Mouse (Mus musculus) cerebellum, postnatal 36 days (tissue): ENCODE measurements around the gene Atp11a.
A peak's percentile ranks its signal among the peaks of the same experiment; 100 is the strongest.

Experiments
- DNase-seq, 2 experiments: peaks; one replicate each; pipeline ENCODE4 v3.0.0; 2021 to 2022; ENCODE audit warnings: mixed read lengths in 2 of 2

Atp11a gene

DNA sequence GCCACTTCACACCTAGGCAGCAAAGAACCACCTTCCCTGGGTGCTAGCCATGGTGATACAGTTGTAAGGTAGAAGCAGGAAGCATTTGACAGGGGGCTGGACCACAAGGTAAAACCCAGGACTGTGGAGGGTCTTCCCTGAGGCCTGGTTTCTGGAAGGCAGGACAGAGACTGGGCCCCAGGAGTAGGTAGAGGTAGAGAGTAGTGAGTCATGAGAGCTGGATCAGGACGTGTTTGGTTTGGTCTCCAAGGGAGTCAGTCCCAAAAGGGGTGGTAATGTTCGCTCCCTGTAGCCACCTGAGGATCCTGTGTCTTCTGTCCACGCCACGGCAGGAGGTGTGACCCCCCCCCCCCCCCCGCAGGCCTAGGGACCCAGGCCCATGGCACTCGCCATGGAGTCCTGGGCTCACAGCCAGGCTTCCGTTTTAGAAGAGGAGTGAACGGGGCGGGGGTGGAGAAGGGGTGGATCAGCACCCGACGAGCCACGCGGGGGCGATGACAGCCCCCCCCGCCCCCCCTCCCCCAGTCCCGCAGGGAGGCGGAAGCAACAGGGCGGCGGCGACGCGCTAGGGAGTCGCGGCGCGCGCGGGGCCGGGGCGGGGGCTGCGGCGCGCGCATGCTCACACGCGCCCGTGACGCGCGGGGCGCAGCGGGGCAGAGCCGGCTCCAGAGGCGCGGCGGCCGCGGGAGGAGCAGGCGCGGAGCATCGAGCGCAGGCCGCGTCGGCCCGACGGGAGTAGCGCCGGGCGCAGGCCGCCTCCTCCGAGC lies at the start of gene Atp11a:
Gene Atp11a (plus strand): TSS at position 624 of the 767 bp plus-strand sequence.
- DNase-seq, result peak; percentile 58 to 78

GRCm38 (mm10) chr8:12711623-12712022 lies 45.2 kb upstream of the Atp11a start:
- DNase-seq, result no peak

- no peak for DNase-seq
Observed at GRCm38 (mm10) chr8:12715861-12716585, 40.8 kb upstream of the Atp11a start.

- DNase-seq, result no peak
Observed at GRCm38 (mm10) chr8:12719091-12719490, 37.7 kb upstream of the Atp11a start.

GRCm38 (mm10) chr8:12728644-12729043 lies 28.2 kb upstream of the Atp11a start:
- DNase-seq, result no peak

DNA sequence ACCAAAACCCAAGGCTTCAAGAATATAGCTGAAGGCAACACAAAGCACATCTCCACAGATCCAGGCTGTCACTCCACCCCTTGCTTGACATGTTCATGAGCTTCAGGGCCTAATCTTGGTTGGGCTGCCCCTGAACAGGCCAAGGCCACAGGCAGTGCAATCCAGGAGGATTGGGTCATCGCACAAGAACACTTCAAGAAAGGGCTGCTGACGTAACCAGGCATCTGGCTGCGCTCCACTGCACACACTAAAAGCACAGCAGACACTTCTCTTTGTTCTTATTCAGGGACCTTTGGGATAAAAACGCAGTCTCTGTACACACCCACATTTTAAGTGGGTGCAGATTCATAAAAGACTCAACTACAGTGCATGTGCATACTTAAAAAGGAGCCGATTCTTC lies 26.0 kb upstream of the Atp11a start:
- no peak for DNase-seq

GRCm38 (mm10) chr8:12732431-12732830 lies 24.4 kb upstream of the Atp11a start:
- no peak for DNase-seq

- DNase-seq, result no peak
Observed at GRCm38 (mm10) chr8:12739113-12739512, 17.7 kb upstream of the Atp11a start.

DNA sequence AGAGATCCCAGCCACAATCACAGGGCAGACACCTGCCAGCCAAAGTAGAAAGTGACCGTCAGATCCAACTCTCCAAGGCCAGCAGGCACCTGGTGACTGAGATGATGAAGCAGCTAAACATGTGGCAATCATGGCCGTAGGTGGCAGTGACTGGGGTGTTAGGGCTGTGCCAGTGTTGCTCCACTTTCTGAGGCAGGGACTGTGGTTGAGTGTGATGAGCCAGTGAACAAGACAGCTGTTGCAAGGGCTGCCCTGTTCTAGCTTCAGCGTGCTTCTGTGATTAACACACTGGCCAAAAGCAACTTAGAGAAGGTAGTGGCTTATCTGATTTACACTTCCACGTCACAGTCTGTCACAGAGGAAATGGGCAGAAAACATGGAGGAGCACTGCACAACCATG lies 13.4 kb upstream of the Atp11a start:
- no peak for DNase-seq

DNA sequence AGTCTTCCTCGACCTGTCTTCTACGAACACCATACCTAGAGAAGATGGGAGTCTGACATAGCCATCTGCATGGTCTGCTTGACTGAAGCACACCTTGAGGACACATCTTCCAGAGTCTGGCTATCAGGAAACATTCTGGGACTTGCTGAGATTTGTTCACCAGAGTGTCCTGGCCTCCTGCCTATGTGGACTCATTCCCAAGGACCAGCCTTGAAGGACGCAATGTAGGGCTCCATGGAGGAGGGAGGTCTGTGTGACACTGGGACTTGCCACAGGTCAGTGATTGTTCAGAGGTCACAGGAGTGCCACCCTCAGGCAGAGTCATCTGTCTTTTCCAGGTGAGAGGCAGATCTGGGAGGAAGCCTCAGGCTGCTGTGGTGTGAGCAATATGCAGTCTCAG lies 8.6 kb upstream of the Atp11a start:
- DNase-seq, result no peak

DNA sequence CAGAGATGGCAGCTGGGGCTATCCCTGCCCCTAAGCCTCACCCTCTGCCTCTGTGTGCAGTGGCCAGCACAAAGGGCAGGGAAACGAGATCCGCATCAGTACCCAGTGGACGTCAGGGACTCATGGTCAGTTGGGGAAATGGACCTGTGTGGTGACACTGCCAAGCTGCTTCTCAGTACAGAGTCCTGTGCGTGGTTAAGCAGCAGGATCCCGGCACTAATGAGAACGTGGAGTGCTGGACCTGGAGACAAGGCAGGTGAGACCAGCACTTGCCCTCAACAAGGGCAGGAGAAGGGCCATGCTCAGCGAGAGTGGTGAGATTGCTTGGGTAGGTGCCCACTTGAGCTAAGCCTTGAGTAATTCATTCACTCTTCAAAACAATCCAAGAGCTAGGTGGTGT lies 7.7 kb upstream of the Atp11a start:
- no peak for DNase-seq

DNA sequence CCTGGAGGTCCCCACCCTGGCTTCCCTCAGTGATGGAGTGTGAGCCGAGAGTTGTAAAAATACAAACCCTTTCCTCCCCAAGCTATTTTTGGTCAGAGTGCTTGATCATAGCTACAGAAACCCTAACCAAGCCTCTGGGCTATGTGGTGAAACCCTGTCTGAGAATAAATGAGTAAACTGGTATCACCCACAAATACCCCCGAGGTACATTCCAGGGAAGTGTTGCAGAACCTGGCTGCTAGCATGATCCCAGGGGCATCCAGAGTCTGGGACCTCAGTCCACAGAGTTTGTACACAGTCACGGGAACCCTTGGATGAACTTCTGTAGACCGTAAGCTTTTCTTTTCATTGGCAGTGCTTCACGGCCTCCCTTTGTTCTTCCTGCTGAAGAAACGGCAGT lies 3.8 kb upstream of the Atp11a start:
- no peak for DNase-seq

- DNase-seq, result no peak
Observed at GRCm38 (mm10) chr8:12754115-12754514, 2.7 kb upstream of the Atp11a start.

GRCm38 (mm10) chr8:12755312-12755711 lies 1.5 kb upstream of the Atp11a start:
- DNase-seq, result no peak

DNA sequence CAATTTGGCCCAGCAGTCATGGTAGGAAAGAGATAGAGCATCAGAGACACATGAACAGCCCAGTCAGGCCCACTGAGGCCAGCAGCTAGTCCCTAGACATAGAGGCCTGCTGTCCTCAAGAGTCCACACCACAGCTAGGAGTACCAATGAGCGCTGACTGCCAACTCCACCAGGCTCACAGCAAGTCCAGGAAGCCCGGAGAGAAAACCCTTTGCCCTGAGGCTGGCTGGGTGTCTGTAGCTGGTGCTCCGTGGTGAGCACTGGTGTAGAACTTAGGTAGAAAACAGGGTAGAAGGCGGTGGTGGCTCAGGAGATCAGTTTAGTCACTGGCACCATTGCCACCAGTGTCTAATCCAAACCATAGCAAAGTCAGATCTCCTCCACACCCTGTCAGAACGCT lies 988 bp upstream of the Atp11a start:
- DNase-seq, result no peak

GRCm38 (mm10) chr8:12757231-12757940 lies 572 bp downstream of the Atp11a start:
- DNase-seq, result peak; percentile 34 to 44

- no peak for DNase-seq
Observed at GRCm38 (mm10) chr8:12759963-12760362, 3.1 kb downstream of the Atp11a start.

DNA sequence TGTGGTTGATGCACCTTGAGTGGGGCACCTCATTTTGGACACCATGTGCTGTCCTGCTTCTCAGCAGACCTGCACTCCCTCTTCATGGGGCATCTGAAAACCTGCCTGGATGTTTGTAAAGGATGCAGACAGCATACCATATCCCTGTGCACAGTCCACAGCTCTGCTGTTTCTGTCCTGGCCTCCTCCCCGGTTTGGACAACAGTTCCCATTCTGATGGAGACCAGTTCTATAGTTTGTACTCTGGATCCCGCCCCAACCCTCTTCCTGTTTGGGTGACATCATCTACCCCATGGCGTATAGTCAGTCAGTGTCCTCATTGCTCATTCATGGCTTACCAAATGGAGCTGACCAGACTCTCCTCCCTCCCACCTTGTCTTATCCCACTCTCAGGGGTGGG lies 5.1 kb downstream of the Atp11a start:
- DNase-seq, result no peak

GRCm38 (mm10) chr8:12763565-12764108 lies 6.8 kb downstream of the Atp11a start:
- no peak for DNase-seq

DNA sequence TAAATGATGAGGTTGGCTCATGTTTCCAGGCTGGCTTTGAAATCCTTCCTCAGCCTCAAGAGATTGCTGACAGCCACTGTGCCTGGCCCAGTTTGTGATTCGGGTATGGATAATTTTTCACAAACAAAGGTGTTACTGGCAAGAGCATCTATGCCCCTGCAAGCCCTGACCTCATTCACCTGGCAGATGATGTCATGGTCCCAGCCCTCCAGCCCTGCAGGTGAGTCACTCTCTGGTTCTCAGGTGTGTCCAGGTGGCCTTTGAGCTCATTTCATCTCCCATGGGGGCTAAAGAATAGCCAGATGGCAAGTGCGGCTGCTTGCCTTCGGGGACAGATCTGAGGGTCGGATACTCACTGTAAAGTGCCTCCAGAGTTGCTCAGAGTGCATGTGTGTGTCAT lies 8.2 kb downstream of the Atp11a start:
- DNase-seq, result no peak

DNA sequence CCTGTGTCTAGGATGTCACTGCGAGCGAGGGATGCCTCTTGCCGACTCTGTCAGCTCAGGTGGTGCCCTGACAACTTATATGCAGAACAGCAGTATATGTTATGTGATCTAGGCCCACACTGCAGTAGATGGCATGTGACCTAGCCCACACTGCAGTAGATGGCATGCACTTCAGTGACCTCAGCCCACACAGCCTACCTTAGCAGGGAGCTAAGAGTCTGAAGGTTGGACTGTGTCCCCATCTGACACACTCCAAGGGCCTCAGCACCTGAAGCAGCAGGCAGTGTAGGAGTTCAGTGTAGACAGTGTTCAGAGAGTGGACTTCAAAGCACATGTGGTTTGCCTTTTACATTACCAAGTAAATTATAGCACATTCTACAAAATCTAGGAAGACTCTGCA lies 10.4 kb downstream of the Atp11a start:
- DNase-seq, result no peak

DNA sequence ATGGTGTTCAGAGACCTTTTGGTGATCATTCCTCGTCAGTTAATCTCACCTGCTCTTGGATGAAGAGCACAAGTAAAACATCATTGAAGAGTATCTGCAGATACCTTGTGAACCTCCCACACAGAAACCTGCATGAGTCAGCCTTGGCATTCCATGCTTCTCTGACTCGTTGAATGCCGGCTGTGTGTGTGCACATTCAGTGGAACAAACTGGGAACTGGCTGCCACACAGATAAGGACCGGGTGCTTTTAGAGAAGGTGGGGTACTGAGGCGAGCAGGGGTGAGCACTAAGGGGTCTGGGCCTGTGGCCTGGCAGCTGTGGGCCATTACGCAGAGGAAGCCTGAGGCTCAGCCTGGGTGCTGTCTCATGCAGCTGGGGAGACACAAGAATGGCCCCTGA lies 11.9 kb downstream of the Atp11a start:
- peak; percentile 27 to 35 for DNase-seq

- DNase-seq, result peak; percentile 47 to 49
Observed at GRCm38 (mm10) chr8:12769296-12769695, 12.5 kb downstream of the Atp11a start.
